Mouse (Mus musculus) C2C12 (cell line): ENCODE data around the gene Cyba. TPM values are rescaled to one million over a fixed set of nuclear protein-coding genes. Genes with fewer than 3 reads are reported as not detected.

ENCODE experiments used
- H3K27me3 ChIP-seq: one replicate; pipeline ENCODE4 v1.6.1; 2011; ENCODE audit not compliant: control insufficient read depth, insufficient read depth, insufficient read length
- H3K36me3 ChIP-seq: one replicate; pipeline ENCODE4 v1.6.1; 2011; ENCODE audit not compliant: control insufficient read depth, insufficient read depth
- H3K4me3 ChIP-seq: one replicate; pipeline ENCODE4 v1.5.1; 2011; ENCODE audit warnings: mild to moderate bottlenecking, control low read depth; ENCODE audit not compliant: poor library complexity, insufficient read depth, severe bottlenecking
- H3K79me2 ChIP-seq: one replicate; pipeline ENCODE4 v1.6.1; 2011; ENCODE audit not compliant: control insufficient read depth, insufficient read depth
- H3K79me3 ChIP-seq: one replicate; pipeline ENCODE4 v1.6.1; 2011; ENCODE audit warnings: low read depth, control low read depth
- H3ac ChIP-seq: one replicate; pipeline ENCODE3; 2011; ENCODE audit warnings: low read depth; ENCODE audit not compliant: control insufficient read depth, insufficient read length
- CEBPB ChIP-seq: IDR thresholded peaks from one replicate; pipeline ENCODE4 v1.6.1; 2011; ENCODE audit warnings: low read depth, mild to moderate bottlenecking, control low read depth, moderate library complexity
- CTCF ChIP-seq: IDR thresholded peaks from one replicate; pipeline ENCODE4 v1.5.1; 2011; ENCODE audit not compliant: control insufficient read depth, insufficient read depth, insufficient read length
- FOSL1 ChIP-seq: IDR thresholded peaks from one replicate; pipeline ENCODE4 v1.8.0; 2011; ENCODE audit warnings: mild to moderate bottlenecking, low read length; ENCODE audit not compliant: poor library complexity, insufficient read depth, severe bottlenecking
- MAX ChIP-seq: IDR thresholded peaks from one replicate; pipeline ENCODE4 v1.6.1; 2011; ENCODE audit warnings: mild to moderate bottlenecking, control low read depth
- MYOD1 ChIP-seq: IDR thresholded peaks from one replicate; pipeline ENCODE4 v1.6.1; 2011; ENCODE audit warnings: low read depth; ENCODE audit not compliant: control insufficient read depth, insufficient read length
- MYOG ChIP-seq: IDR thresholded peaks from one replicate; pipeline ENCODE4 v1.6.1; 2011; ENCODE audit not compliant: control insufficient read depth, insufficient read length; ENCODE audit errors: extremely low read depth
- USF1 ChIP-seq: IDR thresholded peaks from one replicate; pipeline ENCODE4 v1.6.1; 2011; ENCODE audit warnings: low read depth, mild to moderate bottlenecking, control low read depth, moderate library complexity
- microRNA-seq: library from miRNA; unstranded; fragments of <30 nt; microRNA quantifications from one replicate; pipeline ENCODE4, GENCODE M21; 2019; ENCODE audit warnings: borderline microRNAs expressed
- polyA plus RNA-seq: library from polyadenylated mRNA; unstranded; fragments of >200 nt; fragmentation: generic; extraction: Trizol; gene quantifications from one replicate; pipeline ENCODE4 v1.2.1, GENCODE M21; 2012; ENCODE audit warnings: missing spikeins

The Cyba gene
- polyA plus RNA-seq, 1 experiment, result not detected

- Histone ChIP-seq H3K36me3 (peaks cover 22% of the 10 kb centered on the region), H3K79me3 (peaks cover 34% of the 10 kb centered on the region), H3ac (no peak overlapping the region), H3K79me2 (peaks cover 38% of the 10 kb centered on the region), H3K27me3 (no peaks in the 10 kb centered on the region), H3K4me3 (peak overlapping the region; percentile 43)
- TF ChIP-seq CEBPB, result no peak
- TF ChIP-seq FOSL1, result no peak
- no peak for TF ChIP-seq MYOD1
- no peak for TF ChIP-seq USF1
- TF ChIP-seq MYOG, result no peak
- no peak for TF ChIP-seq CTCF
- TF ChIP-seq MAX, result no peak
Observed at GRCm38 (mm10) chr8:122375320-122375719, 57.4 kb downstream of the Cyba start.

Small RNA genes within 50 kb of the gene (microRNA-seq; reads per million reads assigned to microRNA genes)
- gene Gm24366, result not detected

Other genes with a start within 250 kb of the Cyba start
- gene Zfpm1, start 150.8 kb downstream of the Cyba start, polyA plus RNA-seq, result 20.7 TPM
- 0.07 TPM for gene Trhr2, start 72.2 kb downstream of the Cyba start, polyA plus RNA-seq
- gene Zc3h18, start 56.3 kb downstream of the Cyba start, polyA plus RNA-seq, result 43.5 TPM
- gene Il17c, start 10.9 kb downstream of the Cyba start, polyA plus RNA-seq, result 0.12 TPM
- 38.3 TPM for gene Mvd, start 10.5 kb upstream of the Cyba start, polyA plus RNA-seq
- gene Snai3, start 27.8 kb upstream of the Cyba start, polyA plus RNA-seq, result 0.08 TPM
- 22.7 TPM for gene Rnf166, start 43.1 kb upstream of the Cyba start, polyA plus RNA-seq
- 35.6 TPM for gene Ctu2, start 43.2 kb upstream of the Cyba start, polyA plus RNA-seq
- gene Piezo1, start 118.4 kb upstream of the Cyba start, polyA plus RNA-seq, result 107 TPM
- gene Cdt1, start 135.1 kb upstream of the Cyba start, polyA plus RNA-seq, result 79.5 TPM
- gene Aprt, start 144.0 kb upstream of the Cyba start, polyA plus RNA-seq, result 615 TPM
- gene Galns, start 178.5 kb upstream of the Cyba start, polyA plus RNA-seq, result 9.8 TPM
- 70.2 TPM for gene Trappc2l, start 178.7 kb upstream of the Cyba start, polyA plus RNA-seq
- not detected for gene Pabpn1l, start 189.8 kb upstream of the Cyba start, polyA plus RNA-seq